Mouse (Mus musculus) forebrain, embryonic 14.5 days (tissue): ENCODE measurements around the gene Ndufaf7. TPM values are rescaled to one million over a fixed set of nuclear protein-coding genes. Genes with fewer than 3 reads are reported as not detected.

Experiments
- polyA plus RNA-seq: library from polyadenylated mRNA; unstranded; fragments of >200 nt; fragmentation: Nextera tagmentation; extraction: Ambion mirVana; gene quantifications from 2 replicates; pipeline ENCODE4 v1.2.1, GENCODE M21; 2014

Ndufaf7 gene
- polyA plus RNA-seq, 1 experiment from 2014 or later, result 57.9 TPM

Other genes starting within 250 kb of the Ndufaf7 start
- gene Strn, start 199.9 kb upstream of the Ndufaf7 start, polyA plus RNA-seq, result 4.5 and 5.8 TPM in 2 replicates
- gene Heatr5b, start 101.8 kb upstream of the Ndufaf7 start, polyA plus RNA-seq, result 13.9 and 18.2 TPM in 2 replicates
- 38.3 and 49.0 TPM in 2 replicates for gene Gpatch11, start 101.6 kb upstream of the Ndufaf7 start, polyA plus RNA-seq
- gene Eif2ak2, start 54.6 kb upstream of the Ndufaf7 start, polyA plus RNA-seq, result 2.4 and 2.5 TPM in 2 replicates
- gene Sult6b1, start 30.1 kb upstream of the Ndufaf7 start, polyA plus RNA-seq, result 0.15 and 0.20 TPM in 2 replicates
- gene Cebpzos, start 20.6 kb upstream of the Ndufaf7 start, polyA plus RNA-seq, result 112 and 121 TPM in 2 replicates
- gene Cebpz, start 70 bp upstream of the Ndufaf7 start, polyA plus RNA-seq, result 52.3 and 60.0 TPM in 2 replicates
- gene Prkd3, start 83.7 kb downstream of the Ndufaf7 start, polyA plus RNA-seq, result 28.6 and 29.2 TPM in 2 replicates
- 13.4 and 13.9 TPM in 2 replicates for gene Qpct, start 114.8 kb downstream of the Ndufaf7 start, polyA plus RNA-seq